Mouse (Mus musculus) erythroblast, embryonic 14.5 days (primary cell): ENCODE data around the gene Zfp975. TPM values are rescaled to one million over a fixed set of nuclear protein-coding genes. Genes with fewer than 3 reads are reported as not detected.
"Not testable (repeated sequence)": the region's sequence is repeated elsewhere in the genome, so short reads cannot be mapped to it uniquely, and the experiment has no call there.

Experiments
- H3K27me3 ChIP-seq: 2 replicates; pipeline ENCODE4 v1.6.1; 2012; ENCODE audit warnings: inconsistent platforms; ENCODE audit not compliant: control insufficient read depth
- H3K36me3 ChIP-seq: 2 replicates; pipeline ENCODE4 v1.6.1; 2012; ENCODE audit warnings: mild to moderate bottlenecking, inconsistent platforms; ENCODE audit not compliant: control insufficient read depth
- H3K4me1 ChIP-seq: 2 replicates; pipeline ENCODE4 v1.6.1; 2012; ENCODE audit warnings: inconsistent platforms; ENCODE audit not compliant: control insufficient read depth
- H3K4me3 ChIP-seq: replicated peaks from 2 replicates; pipeline ENCODE3; 2012; ENCODE audit warnings: moderate library complexity, mild to moderate bottlenecking, inconsistent platforms
- H3K9me3 ChIP-seq: 2 replicates; pipeline ENCODE4 v1.6.1; 2012; ENCODE audit warnings: low read length, inconsistent platforms, mixed read lengths; ENCODE audit not compliant: control insufficient read depth
- GATA1 ChIP-seq: IDR thresholded peaks from 2 replicates; pipeline ENCODE4 v1.6.1; 2012; ENCODE audit warnings: low read length, inconsistent platforms, mixed read lengths
- TAL1 ChIP-seq: IDR thresholded peaks from 3 replicates; pipeline ENCODE4 v1.6.1; 2012; ENCODE audit warnings: low read length, inconsistent platforms, mixed read lengths
- polyA plus RNA-seq: library from polyadenylated mRNA; stranded (reverse); fragments of >175 nt; gene quantifications from 2 replicates; pipeline ENCODE4 v1.2.3, GENCODE M21; 2012

Gene Zfp975
- not detected in 2 replicates for polyA plus RNA-seq

- not testable (repeated sequence) for H3K36me3 ChIP-seq, H3K4me1 ChIP-seq, H3K9me3 ChIP-seq, H3K27me3 ChIP-seq
- H3K4me3 ChIP-seq: peak within 1 kb of the TSS; percentile 66
Measured at GRCm38 (mm10) chr7:42692362-42693158, at the start of gene Zfp975. Gene Zfp975, minus strand, starts transcription at chr7:42692742.

GRCm38 (mm10) chr7:42738536-42739210 lies 46.1 kb upstream of the Zfp975 start:
- Histone ChIP-seq H3K4me3 (no peak overlapping the region), H3K27me3 (no peaks in the 10 kb centered on the region), H3K36me3 (no peaks in the 10 kb centered on the region), H3K4me1 (no peaks in the 10 kb centered on the region), H3K9me3 (peaks cover 22% of the 10 kb centered on the region)
- no peak for TF ChIP-seq TAL1
- no peak for TF ChIP-seq GATA1

GRCm38 (mm10) chr7:42726917-42727316 lies 34.4 kb upstream of the Zfp975 start, which contains the start of gene Gm17067:
Gene Gm17067, minus strand, starts transcription at chr7:42727017.
- H3K4me1 ChIP-seq, H3K36me3 ChIP-seq, H3K27me3 ChIP-seq: not testable (repeated sequence)

GRCm38 (mm10) chr7:42693251-42693650 lies 709 bp upstream of the Zfp975 start:
- H3K27me3 ChIP-seq, H3K4me1 ChIP-seq, H3K36me3 ChIP-seq, H3K9me3 ChIP-seq: not testable (repeated sequence)
- H3K4me3 ChIP-seq: peak overlapping the region; percentile 66

More at GRCm38 (mm10) chr7:42726917-42727316, 34.4 kb upstream of the Zfp975 start, which contains the start of gene Gm17067:
- not testable (repeated sequence) for H3K9me3 ChIP-seq, H3K4me3 ChIP-seq

GRCm38 (mm10) chr7:42680081-42680480 lies 12.5 kb downstream of the Zfp975 start:
- H3K4me1 ChIP-seq, H3K4me3 ChIP-seq, H3K36me3 ChIP-seq, H3K27me3 ChIP-seq: not testable (repeated sequence)
- peaks cover 13% of the 10 kb centered on the region for H3K9me3 ChIP-seq

- H3K27me3 ChIP-seq, H3K4me1 ChIP-seq, H3K36me3 ChIP-seq, H3K4me3 ChIP-seq: not testable (repeated sequence)
- H3K9me3 ChIP-seq: peaks cover 12% of the 10 kb centered on the region
Measured at GRCm38 (mm10) chr7:42679646-42680045, 12.9 kb downstream of the Zfp975 start.

- H3K27me3 ChIP-seq, H3K4me3 ChIP-seq, H3K36me3 ChIP-seq, H3K4me1 ChIP-seq, H3K9me3 ChIP-seq: not testable (repeated sequence)
Measured at GRCm38 (mm10) chr7:42660140-42660539, 32.4 kb downstream of the Zfp975 start.

GRCm38 (mm10) chr7:42655211-42655610 lies 37.3 kb downstream of the Zfp975 start:
- not testable (repeated sequence) for H3K4me3 ChIP-seq, H3K36me3 ChIP-seq, H3K4me1 ChIP-seq, H3K9me3 ChIP-seq, H3K27me3 ChIP-seq

- H3K4me3 ChIP-seq: peak overlapping the region; percentile 64
- H3K4me1 ChIP-seq, H3K9me3 ChIP-seq, H3K36me3 ChIP-seq, H3K27me3 ChIP-seq: not testable (repeated sequence)
Measured at GRCm38 (mm10) chr7:42643120-42643620, 49.4 kb downstream of the Zfp975 start.

- H3K4me3 ChIP-seq: peak within 1 kb of the TSS; percentile 64
- H3K9me3 ChIP-seq, H3K36me3 ChIP-seq, H3K4me1 ChIP-seq, H3K27me3 ChIP-seq: not testable (repeated sequence)
Measured at GRCm38 (mm10) chr7:42642152-42643115, 50.1 kb downstream of the Zfp975 start, which contains the start of gene Zfp976. Gene Zfp976, minus strand, starts transcription at chr7:42642588.

- H3K27me3 ChIP-seq, H3K36me3 ChIP-seq, H3K4me1 ChIP-seq, H3K9me3 ChIP-seq, H3K4me3 ChIP-seq: not testable (repeated sequence)
Measured at GRCm38 (mm10) chr7:42631031-42631430, 61.5 kb downstream of the Zfp975 start.
